Mouse (Mus musculus) thymus, adult 18-20 months (tissue): ENCODE results near the gene Vmn1r166.
"Not testable (repeated sequence)": the region's sequence is repeated elsewhere in the genome, so short reads cannot be mapped to it uniquely, and the experiment has no call there.

Experiments
- DNase-seq, 2 experiments: peaks; one replicate each; pipeline ENCODE4 v3.0.0; 2022; ENCODE audit warnings: mixed read lengths in 2 of 2

The Vmn1r166 gene

DNA sequence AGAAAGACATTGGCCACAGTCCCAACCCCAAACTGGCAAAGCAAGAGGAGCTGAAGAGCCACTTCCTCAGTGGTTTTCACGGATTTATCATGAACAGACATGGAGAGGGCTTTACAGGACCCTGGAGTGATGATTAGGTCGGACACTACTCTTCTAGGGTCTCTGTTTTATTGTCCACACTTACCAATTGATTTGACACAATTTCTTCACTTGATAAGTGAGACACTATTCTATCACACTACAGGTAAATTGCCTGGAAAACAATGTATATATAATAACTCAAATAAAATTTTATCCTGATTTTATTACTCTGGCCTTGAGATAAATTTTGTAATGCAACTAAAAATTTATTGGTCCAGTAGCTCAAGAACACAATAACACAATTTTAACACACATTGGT, at the start of gene Vmn1r166:
Vmn1r166 (minus strand) TSS at position 101 of the 400 bp plus-strand sequence.
- DNase-seq = not testable (repeated sequence)

- not testable (repeated sequence) for DNase-seq
Measured at GRCm38 (mm10) chr7:23300892-23301291, 49.4 kb upstream of the Vmn1r166 start, which contains the start of gene Nlrp4e. Gene Nlrp4e, plus strand, starts transcription at chr7:23301192.

DNA sequence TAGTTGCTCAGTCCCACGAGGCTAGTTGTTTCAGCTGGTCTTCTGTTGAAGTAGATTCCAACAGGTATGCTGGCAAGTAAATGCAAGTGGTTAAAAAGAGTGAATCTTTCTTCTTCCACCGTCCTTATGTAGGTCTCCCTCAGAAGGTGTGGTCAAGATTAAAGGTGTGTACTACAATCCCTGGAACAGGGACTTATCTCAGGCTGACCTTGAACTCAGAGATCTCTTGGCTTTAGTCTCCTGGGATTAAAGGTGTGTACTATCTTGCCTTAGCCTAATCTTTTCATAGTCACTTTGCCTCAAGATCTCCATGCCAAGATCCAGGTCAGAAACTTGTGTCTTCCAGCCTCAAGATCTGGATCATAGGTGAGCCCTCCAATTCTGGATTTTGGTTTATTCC, 27.3 kb upstream of the Vmn1r166 start, which contains the start of gene Gm6902:
Gm6902 (minus strand) TSS at position 101 of the 400 bp plus-strand sequence.
- not testable (repeated sequence) for DNase-seq

- not testable (repeated sequence) for DNase-seq
Measured at GRCm38 (mm10) chr7:23217032-23217431, 34.5 kb downstream of the Vmn1r166 start, which contains the start of gene Vmn1r165. Gene Vmn1r165, plus strand, starts transcription at chr7:23217332.
